Mouse (Mus musculus) cerebellum, adult (tissue): ENCODE data around the gene Scyl2.
"Not testable (repeated sequence)": the region's sequence is repeated elsewhere in the genome, so short reads cannot be mapped to it uniquely, and the experiment has no call there.

Source experiments
- ATAC-seq: cut with Nextera tagmentation; 2 replicates; pipeline ENCODE4 v1.9.2; 2017; ENCODE audit warnings: mild to moderate bottlenecking, moderate library complexity, mixed read lengths; ENCODE audit not compliant: insufficient number of reproducible peaks, low FRiP score, low TSS enrichment

Scyl2 gene

DNA sequence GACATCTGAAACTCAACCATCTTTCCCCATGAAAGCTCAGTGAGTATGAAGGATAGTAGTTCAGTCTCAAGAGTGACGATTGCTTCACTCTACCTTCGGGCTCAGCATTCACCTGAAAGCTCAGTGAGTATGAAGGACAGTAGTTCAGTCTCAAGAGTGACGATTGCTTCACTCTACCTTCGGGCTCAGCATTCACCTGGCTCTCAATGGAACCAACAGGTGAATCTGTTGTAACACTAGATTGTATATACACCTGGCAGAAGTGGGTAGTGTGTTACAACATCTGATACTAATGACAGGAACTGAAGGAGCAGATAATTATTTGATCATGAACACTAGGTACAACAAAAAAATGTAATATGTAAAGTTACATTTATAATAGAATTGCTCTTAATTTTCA lies 4.4 kb downstream of the Scyl2 start:
- ATAC-seq, result no peak

GRCm38 (mm10) chr10:89680517-89680916 lies 5.6 kb downstream of the Scyl2 start:
- no peak for ATAC-seq

GRCm38 (mm10) chr10:89679448-89679847 lies 6.6 kb downstream of the Scyl2 start:
- no peak for ATAC-seq

DNA sequence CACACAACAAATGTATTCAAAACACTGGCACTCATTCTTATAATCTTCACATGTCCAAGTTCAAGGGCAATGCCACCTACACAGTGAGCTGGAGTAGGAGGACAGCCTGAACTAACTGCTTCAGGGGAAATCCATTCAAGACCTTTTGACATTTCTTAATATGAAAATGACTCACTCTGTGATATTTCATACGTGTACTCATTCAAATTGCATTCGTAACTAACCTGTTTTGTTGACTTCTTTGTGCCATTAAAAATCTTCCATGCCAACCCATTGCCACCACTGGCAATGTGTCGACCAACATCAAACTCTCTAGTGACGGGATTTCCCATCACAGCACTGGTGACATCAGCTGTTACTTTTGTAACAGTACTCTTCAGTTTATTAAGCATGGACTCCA lies 8.0 kb downstream of the Scyl2 start:
- no peak for ATAC-seq

DNA sequence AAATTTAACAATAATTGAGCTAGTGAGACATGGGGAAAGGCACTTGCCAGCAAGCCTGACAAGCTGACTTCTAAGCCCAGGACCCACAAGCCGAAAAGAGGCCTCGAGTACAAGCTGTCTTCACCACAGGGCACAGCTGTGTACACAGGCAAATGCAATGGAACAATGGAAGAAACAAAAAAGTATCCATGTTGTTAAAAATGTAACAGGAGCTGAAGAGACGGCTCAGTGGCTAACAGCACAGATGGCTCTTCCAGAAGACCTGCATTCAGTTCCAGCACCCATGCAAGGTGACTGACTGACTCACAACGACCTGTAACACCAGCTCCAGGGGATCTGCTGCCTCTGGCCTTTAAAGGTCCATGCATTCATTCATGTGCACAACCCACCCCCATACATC lies 9.5 kb downstream of the Scyl2 start:
- 0 out of 2 replicates have a peak, but pooled peaks have one; percentile 52 for ATAC-seq

DNA sequence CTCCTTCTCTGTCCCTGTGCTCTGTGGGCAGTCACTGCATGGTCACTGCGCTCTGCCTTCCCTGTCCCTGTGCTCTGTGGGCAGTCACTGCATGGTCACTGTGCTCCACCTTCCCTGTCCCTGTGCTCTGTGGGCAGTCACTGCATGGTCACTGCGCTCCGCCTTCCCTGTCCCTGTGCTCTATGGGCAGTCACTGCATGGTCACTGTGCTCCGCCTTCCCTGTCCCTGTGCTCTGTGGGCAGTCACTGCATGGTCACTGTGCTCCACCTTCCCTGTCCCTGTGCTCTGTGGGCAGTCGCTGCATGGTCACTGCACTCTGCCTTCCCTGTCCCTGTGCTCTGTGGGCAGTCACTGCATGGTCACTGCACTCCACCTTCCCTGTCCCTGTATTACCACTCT lies 15.7 kb downstream of the Scyl2 start:
- not testable (repeated sequence) for ATAC-seq

DNA sequence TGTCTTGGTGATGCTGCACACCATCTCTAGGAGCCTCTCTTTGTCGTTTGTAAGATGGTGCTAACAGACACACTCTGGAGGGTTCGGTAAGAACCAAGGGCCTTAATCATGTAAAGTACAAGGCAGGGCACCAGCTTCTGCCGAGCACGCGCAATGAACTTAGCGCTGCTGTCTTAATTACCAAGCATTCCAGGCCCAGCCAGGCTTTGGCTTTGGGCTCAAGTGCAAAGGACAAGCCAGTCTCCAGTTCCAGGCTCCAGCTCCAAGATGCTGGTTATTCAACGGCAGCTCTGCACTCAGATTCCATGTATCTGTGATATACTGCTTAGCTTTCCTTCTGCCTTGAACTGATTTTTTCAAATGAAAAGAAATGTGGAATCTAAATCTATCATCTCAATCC lies 18.5 kb downstream of the Scyl2 start:
- no peak for ATAC-seq

DNA sequence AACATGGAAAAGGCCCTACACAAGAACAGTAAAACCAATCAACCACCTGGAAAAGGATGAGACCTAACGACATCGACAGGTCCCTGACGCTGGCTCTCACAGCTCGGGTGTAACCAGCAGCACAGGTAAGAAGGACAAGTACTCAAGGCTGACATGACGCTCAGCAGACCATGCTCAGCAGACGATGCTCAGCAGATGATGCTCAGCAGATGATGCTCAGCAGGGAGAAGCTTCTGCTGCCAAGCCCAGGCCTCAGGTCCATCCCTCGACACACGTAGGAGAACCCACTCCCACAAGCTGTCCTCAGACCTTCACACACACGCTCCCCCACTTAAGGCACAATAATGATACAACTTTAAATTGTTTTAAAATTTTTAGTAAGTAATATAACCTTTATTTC lies 20.4 kb downstream of the Scyl2 start:
- peak; percentile 86 for ATAC-seq

GRCm38 (mm10) chr10:89664977-89665645 lies 21.0 kb downstream of the Scyl2 start:
- peak; percentile 28; the same call in 1 of the 2 replicates for ATAC-seq

DNA sequence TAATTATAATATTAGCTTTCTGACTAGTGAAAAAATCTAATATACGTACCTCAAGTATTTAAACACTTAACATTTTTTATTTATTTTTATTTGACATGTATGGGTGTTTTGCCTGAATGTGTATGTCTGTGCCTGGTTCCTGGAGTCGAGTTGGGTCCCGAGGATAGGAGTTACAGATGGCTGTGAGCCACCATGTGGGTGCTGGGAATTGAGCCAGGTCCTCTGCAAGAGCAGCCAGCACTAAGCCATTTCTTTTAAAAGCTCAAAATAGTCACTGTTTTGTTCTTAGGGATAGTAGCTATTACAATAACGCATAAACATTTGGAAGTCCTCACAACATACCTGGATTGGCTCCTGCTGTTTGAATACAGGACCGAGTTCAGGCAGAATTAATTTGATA lies 29.7 kb downstream of the Scyl2 start:
- ATAC-seq, result 0 out of 2 replicates have a peak, but pooled peaks have one; percentile 20

DNA sequence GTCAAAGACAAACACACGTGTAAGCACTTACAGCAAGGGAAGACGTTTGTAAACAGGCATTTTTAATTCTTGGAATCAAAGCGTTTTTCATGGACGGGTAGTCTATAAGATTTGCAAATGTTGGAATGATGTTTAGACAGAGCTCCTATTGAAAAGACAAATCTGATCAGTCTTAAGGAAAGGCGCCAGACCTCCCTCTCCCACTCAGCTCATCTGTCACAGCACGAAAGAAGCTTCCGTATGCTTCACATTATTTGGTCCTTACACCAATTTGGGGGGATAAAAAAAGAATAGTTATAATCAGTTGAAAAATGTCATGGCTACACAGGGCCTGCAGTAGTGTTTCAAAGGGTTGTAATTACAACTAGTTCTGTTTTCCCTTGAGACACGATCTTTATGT lies 33.2 kb downstream of the Scyl2 start:
- ATAC-seq, result no peak

DNA sequence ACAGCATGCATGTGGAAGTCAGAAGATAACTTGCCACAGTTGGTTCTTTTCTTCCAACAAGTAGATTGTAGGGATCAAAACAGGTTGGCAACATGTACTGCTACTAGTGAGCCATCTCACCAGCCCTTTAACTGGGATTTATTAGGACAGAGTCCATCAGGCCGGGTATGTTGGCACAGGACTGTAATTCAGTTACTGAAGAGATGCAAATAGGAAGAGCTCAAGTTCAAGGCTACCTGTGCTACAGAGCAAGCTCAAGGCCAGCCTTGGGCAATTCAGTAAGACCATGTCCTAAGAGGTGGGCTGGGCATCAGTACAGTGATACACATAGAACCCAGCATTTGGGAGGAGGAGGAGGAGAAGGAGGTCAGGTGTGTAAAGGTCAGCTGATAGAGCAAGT lies 34.4 kb downstream of the Scyl2 start:
- ATAC-seq, result no peak

DNA sequence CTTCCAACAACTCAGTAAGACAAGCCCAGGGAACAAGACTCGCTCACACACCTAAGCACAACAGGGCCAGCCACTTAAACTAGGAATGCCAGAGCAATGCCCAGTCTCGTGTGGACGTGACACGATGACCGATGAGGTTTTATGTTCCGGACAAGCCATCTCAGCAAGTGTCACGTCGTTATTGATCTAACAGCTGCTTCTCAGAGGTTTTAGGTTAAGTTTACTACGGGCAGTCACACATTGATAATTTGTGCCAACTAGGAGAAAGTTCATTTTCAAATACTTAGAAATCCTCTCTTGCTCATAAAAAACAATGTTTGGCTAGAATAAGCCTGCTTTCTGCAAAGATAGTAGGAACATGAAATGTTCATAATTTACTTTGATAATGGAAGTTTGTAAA lies 39.2 kb downstream of the Scyl2 start:
- ATAC-seq, result no peak

DNA sequence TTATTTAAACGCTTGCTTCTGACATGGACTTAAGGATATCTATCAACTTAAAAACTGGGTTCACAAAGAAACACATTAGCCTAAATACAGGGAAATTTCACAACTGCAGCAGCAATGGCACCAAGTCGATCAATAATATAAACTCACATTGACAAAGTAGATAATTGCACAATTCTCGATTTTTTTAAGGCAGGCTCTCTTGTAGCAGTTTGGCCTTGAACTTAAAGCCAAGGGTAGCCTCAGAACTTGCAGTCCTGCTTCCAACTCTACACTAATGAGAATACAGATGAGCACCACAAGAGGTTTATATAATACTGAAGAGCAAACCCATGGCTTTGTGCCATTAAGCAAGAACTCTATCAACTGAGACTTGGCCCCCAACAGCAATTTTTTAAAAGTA lies 49.1 kb downstream of the Scyl2 start:
- ATAC-seq, result no peak

DNA sequence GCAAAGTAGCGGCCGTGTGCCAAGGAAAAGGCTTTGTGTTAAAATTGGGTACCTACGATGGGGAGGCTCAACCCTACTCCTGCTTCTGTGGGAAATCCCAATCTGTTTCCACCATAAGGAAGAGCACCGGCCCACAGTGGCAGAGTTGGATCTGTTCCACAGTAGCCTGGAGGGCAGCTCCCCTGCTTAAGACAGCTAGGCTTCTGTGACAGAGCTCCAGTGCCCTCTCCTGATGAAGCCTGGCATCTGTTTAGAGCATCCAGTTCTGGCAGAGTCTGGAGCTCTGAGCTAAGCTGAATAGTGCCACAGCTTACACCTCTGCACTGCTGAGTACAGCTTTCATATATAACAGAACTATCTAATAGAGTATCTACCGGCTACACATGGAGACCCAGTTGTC lies 51.1 kb downstream of the Scyl2 start:
- ATAC-seq, result peak; percentile 73

DNA sequence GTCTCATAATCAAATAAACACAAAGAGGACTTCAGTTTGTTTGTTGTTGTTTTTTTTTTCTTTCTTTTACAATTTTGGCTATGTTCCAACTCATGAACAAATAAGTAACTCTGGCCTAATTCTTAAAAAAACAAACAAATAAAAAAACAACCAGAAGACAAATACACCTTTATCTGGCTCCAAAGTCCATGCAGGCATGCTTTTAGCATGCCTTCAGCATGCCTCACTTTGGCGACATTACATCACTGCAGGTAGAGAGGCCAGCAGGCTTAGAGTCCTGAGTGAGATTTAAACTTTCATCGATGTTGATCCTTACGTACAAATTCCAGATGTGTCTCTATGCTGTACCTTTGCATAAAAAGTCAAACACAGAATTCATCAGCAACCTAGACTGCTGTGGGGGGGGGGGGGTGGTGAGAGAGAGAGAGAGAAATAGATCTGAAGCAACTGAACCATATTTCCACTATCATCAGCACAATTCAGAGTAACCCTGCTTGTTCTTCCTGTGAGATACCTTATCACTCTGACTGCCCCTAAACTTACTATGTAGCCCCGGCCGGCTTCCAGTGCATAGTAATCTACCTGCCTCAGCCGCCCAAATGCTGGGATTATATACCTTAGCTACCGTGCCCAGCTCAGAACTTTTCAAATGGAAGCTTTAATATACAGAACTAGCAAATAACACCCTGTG lies 52.2 kb downstream of the Scyl2 start:
- ATAC-seq, result no peak

- no peak for ATAC-seq
Measured at GRCm38 (mm10) chr10:89633121-89633520, 53.0 kb downstream of the Scyl2 start.

- ATAC-seq, result no peak
Measured at GRCm38 (mm10) chr10:89631831-89632230, 54.3 kb downstream of the Scyl2 start.

- ATAC-seq, result no peak
Measured at GRCm38 (mm10) chr10:89630564-89630963, 55.5 kb downstream of the Scyl2 start.

DNA sequence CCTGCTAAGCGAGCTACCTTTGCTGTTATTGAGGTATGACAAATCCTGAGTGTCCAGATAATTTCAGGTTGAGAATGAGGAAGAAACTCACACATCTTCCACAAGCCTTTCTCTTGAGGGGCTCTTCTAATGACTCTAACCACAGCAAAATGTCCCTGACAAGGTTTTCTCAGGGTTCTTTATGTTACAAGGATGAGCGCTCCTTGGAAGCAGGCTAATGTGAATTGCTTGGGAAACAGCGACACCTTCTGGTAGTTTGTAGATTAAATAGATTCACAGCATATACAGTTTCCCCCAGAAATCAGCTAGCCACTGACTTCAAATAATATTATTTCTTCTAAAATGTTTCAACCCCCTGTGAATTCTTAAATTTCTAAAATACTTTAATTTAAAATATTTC lies 56.0 kb downstream of the Scyl2 start:
- ATAC-seq, result no peak

DNA sequence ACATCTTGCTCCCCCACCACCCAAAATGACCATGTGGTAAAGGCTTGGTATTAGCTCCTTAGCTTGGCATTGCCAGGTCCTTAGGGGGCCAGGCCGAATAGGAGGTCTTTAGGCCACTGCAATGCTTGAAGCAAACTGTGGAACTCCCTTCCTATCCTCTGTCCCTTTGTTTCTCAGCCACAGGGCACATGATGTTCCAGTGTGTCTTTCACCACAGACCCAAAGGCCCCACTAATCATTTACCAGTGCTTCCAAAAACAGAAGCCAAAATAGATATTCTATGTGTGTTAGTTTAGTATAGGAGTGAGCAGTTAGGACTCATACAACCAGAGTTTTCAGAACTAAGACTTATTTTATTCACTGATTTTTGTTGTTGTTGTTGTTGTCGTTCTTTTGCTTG lies 59.4 kb downstream of the Scyl2 start:
- ATAC-seq, result no peak

GRCm38 (mm10) chr10:89624196-89624595 lies 61.9 kb downstream of the Scyl2 start:
- ATAC-seq, result no peak
